Mouse (Mus musculus): Measurements from ENCODE around the gene Rpl3l. TPM values are rescaled to one million over a fixed set of nuclear protein-coding genes. Genes with fewer than 3 reads are reported as not detected.

Gene Rpl3l
- polyA plus RNA-seq, 1 experiment, result 0.21 TPM

DNA sequence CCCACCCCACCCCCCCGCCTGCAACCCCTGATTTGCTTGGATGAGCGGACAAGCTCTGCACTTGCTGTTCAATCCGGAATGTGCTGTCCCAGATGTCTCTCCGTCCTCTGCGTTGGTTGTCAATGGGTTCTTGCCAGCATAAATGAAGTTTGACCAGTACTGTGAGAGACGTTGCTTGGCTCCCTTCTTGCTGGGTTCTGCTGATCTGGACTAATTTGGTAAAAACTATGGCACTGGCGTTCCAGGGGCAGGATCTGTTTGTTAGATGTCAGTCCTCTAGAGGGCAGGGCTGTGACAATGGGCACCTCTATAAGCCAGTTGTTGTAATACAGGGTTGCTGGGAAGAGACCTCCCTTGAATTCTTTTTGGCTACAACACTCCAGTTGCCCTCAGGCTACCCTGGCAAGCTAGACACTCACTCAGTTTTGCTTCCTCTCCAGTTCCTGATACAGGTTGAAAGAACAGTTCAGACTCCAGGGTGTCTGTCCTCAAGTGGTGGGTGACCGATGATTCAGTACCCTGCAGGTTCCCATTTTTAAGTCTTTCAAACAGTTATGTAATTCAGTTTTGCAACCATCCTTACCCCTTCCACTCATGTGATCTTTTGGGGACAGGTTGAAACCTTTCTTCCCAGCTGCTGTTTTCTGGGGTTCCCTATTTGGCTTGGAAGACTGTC is 9.7 kb downstream of the Rpl3l start:
- H3K4me1 ChIP-seq (ENCODE audit: control insufficient read depth, insufficient read depth, low read length), result peaks cover 20% of the 10 kb centered on the region
- no peak overlapping the region for H3K27ac ChIP-seq (ENCODE audit: control insufficient read depth, insufficient read depth, low read depth, low read length)
- TF ChIP-seq CTCF (IDR thresholded peaks at IDR 0.05; ENCODE audit: control insufficient read depth, insufficient read depth, insufficient replicate concordance, low read depth, low read length) (no peak), POLR2A (IDR thresholded peaks at IDR 0.05; ENCODE audit: control insufficient read depth, low read depth, low read length) (no peak)

DNA sequence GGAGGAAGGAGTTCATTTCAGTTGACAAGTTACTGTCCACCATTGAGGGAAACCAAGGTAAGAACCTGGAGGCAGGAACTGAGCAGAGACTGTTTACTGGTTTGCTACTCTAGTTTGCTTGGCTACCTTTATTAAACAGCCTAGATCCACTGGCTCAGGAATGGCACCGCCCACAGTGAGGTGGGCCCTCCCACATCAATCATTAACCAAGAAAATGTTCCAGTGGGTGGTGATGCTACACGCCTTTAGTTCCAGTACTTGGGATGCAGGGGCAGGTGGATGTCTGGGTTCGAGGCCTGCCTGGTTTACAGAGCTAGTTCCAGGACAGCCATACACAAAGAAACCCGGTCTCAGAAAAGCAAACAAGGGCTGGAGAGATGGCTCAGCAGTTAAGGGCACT is 10.6 kb downstream of the Rpl3l start:
- no peaks in the 10 kb centered on the region for H3K27me3 ChIP-seq (ENCODE audit: control insufficient read depth, insufficient read depth, low read length)
- H3K27ac ChIP-seq (ENCODE audit: control insufficient read depth, insufficient read depth, low read depth, low read length), result no peak overlapping the region
- no peak overlapping the region for H3K4me3 ChIP-seq (ENCODE audit: control insufficient read depth, low read depth, low read length)
- H3K36me3 ChIP-seq (ENCODE audit: control insufficient read depth, insufficient read depth, low read length), result no peaks in the 10 kb centered on the region
- peaks cover 20% of the 10 kb centered on the region for H3K4me1 ChIP-seq (ENCODE audit: control insufficient read depth, insufficient read depth, low read length)
- no peak for TF ChIP-seq POLR2A (IDR thresholded peaks at IDR 0.05; ENCODE audit: control insufficient read depth, low read depth, low read length)
- TF ChIP-seq CTCF (IDR thresholded peaks at IDR 0.05; ENCODE audit: control insufficient read depth, insufficient read depth, insufficient replicate concordance, low read depth, low read length), result no peak

More for the DNA sequence above, 9.7 kb downstream of the Rpl3l start:
- H3K36me3 ChIP-seq (ENCODE audit: control insufficient read depth, insufficient read depth, low read length), result no peaks in the 10 kb centered on the region
- H3K27me3 ChIP-seq (ENCODE audit: control insufficient read depth, insufficient read depth, low read length), result no peaks in the 10 kb centered on the region
- peak overlapping the region; percentile 91 for H3K4me3 ChIP-seq (ENCODE audit: control insufficient read depth, low read depth, low read length)

DNA sequence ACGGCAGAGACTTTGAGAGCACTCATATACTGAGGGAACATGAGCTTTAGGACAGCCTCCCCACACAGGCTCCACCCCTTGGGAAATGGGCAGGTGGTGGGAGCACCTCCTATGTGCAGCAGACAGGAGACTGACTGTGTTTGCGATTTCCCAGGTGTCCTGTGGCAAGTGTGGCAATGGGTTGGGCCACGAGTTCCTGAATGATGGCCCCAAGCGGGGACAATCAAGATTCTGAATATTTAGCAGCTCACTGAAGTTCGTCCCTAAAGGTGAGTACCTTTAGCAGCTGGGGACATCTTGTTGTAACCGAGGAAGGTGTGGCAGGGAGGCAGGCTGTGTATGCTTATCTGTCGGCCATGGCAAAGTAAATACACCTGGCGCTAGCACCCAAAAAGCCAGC is 12.3 kb downstream of the Rpl3l start:
- H3K4me1 ChIP-seq (ENCODE audit: control insufficient read depth, insufficient read depth, low read length), result peaks cover 20% of the 10 kb centered on the region
- no peaks in the 10 kb centered on the region for H3K27me3 ChIP-seq (ENCODE audit: control insufficient read depth, insufficient read depth, low read length)
- TF ChIP-seq CTCF (IDR thresholded peaks at IDR 0.05; ENCODE audit: control insufficient read depth, insufficient read depth, insufficient replicate concordance, low read depth, low read length), result no peak
- no peak for TF ChIP-seq POLR2A (IDR thresholded peaks at IDR 0.05; ENCODE audit: control insufficient read depth, low read depth, low read length)
- H3K36me3 ChIP-seq (ENCODE audit: control insufficient read depth, insufficient read depth, low read length), result no peaks in the 10 kb centered on the region
- no peak overlapping the region for H3K4me3 ChIP-seq (ENCODE audit: control insufficient read depth, low read depth, low read length)
- no peak overlapping the region for H3K27ac ChIP-seq (ENCODE audit: control insufficient read depth, insufficient read depth, low read depth, low read length)

DNA sequence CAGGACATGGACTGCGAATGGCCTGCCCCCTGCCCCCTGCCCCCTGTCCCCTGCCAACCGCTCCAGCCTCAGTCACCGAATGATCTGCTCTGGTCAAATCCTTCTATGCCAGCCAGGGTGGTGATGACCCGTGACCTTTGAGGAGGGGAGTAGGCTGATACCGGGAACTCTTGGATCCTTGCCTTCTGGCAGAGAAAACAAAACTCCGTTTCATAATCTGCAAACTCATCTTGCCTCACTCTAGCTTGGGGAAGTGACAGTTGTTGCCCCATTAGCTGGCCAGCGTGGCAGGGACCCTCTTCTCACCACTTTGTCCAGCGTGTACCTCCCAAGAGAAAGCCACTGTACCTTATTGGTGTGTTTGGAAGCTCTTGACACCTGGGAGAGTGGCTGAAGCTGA is 14.7 kb downstream of the Rpl3l start:
- TF ChIP-seq POLR2A (IDR thresholded peaks at IDR 0.05; ENCODE audit: control insufficient read depth, low read depth, low read length), result no peak
- TF ChIP-seq CTCF (IDR thresholded peaks at IDR 0.05; ENCODE audit: control insufficient read depth, insufficient read depth, insufficient replicate concordance, low read depth, low read length), result no peak
- Histone ChIP-seq H3K27ac (ENCODE audit: control insufficient read depth, insufficient read depth, low read depth, low read length) (no peak overlapping the region), H3K27me3 (ENCODE audit: control insufficient read depth, insufficient read depth, low read length) (no peaks in the 10 kb centered on the region), H3K4me1 (ENCODE audit: control insufficient read depth, insufficient read depth, low read length) (0 out of 2 replicates have a peak, but pooled peaks cover under 1% of the 10 kb centered on the region), H3K4me3 (ENCODE audit: control insufficient read depth, low read depth, low read length) (no peak overlapping the region), H3K36me3 (ENCODE audit: control insufficient read depth, insufficient read depth, low read length) (no peaks in the 10 kb centered on the region)

DNA sequence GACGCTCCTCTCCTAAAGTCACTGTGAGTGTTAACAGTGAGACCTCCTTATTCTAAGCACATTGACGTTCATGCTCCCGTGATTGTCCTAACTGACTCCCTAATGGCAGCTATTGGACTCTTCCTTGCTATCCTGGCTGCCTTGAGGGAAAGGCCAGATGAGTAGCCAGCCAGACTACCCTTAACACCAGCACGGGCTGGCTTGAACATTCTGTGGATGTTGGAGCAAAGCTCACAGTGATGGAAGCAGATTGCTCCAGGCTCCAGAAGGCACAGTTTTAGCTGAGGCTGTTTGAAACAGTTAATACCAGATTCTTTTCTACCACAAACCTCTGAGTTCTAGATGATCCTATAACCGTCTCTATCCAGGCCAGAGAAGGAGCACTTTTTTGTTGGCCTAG is 16.3 kb downstream of the Rpl3l start:
- Histone ChIP-seq H3K27ac (ENCODE audit: control insufficient read depth, insufficient read depth, low read depth, low read length) (no peak overlapping the region), H3K4me3 (ENCODE audit: control insufficient read depth, low read depth, low read length) (no peak overlapping the region), H3K4me1 (ENCODE audit: control insufficient read depth, insufficient read depth, low read length) (no peaks in the 10 kb centered on the region), H3K27me3 (ENCODE audit: control insufficient read depth, insufficient read depth, low read length) (no peaks in the 10 kb centered on the region), H3K36me3 (ENCODE audit: control insufficient read depth, insufficient read depth, low read length) (no peaks in the 10 kb centered on the region)
- TF ChIP-seq CTCF (IDR thresholded peaks at IDR 0.05; ENCODE audit: control insufficient read depth, insufficient read depth, insufficient replicate concordance, low read depth, low read length), result no peak
- no peak for TF ChIP-seq POLR2A (IDR thresholded peaks at IDR 0.05; ENCODE audit: control insufficient read depth, low read depth, low read length)

DNA sequence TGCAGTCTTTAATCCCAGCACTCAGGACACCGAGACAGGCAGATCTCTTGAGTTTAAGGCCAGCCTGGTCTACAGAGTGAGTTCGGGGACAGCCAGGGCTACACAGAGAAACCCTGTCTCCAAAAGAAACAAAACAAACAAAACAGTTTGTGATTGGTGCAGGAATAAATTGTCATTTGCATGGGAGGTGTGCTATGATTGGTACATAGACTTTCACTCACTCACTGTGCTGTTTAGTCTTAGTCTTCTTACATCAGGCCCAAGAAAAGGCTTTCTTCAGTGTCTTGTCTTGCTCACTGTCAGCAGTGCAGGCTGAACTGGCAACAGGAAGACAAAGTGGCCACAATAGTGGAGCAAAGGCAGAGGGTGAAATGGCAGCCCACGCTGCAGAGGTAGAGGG is 16.8 kb downstream of the Rpl3l start:
- TF ChIP-seq CTCF (IDR thresholded peaks at IDR 0.05; ENCODE audit: control insufficient read depth, insufficient read depth, insufficient replicate concordance, low read depth, low read length), result no peak
- no peak for TF ChIP-seq POLR2A (IDR thresholded peaks at IDR 0.05; ENCODE audit: control insufficient read depth, low read depth, low read length)
- Histone ChIP-seq H3K27me3 (ENCODE audit: control insufficient read depth, insufficient read depth, low read length) (no peaks in the 10 kb centered on the region), H3K4me3 (ENCODE audit: control insufficient read depth, low read depth, low read length) (no peak overlapping the region)

DNA sequence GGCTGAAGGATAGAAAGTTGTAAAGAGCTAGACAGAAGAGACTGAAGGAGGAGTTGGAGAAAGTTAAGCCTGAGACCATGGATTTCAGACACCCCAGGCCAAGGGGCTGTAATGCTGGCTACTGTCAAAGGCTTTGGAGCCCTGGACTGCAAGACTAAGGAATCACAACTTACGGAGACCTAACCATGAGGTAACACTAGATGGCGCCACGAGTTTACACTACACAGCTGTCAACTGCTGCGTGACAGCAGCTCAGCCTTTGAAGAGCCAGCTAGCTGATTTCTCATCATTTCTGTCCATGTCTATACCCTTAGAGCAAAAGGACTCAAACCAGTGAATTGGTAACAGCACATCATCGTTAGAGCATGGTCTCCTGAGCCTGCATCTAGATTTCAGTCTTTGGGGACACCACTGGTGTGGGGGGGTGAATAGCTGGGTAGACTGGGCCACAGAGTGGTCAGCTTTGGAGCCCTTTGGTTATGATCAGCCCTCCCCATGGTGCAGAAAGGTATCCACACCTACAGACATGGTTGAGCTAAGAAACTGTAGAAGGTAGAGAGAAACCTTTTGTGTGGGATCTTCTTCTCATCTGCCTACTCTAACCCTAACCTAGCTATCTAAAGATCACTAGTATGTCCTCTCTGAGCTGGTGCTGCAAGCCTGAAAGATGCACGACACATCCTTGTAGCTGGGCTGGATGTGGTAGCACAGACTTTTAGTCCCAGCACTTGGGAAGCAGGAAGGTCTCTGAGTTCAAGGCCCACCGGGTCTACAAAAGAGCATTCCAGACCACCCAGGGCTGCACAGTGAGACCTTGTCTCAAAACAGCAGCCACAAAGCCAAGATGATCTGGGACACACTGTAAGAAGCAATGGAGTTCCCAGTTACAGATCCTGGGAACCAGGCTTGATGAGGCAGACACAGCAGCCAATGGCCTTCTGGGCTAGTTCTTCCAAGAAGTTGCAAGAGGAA is 18.2 kb downstream of the Rpl3l start:
- no peaks in the 10 kb centered on the region for H3K4me1 ChIP-seq (ENCODE audit: control insufficient read depth, insufficient read depth, low read length)
- no peaks in the 10 kb centered on the region for H3K36me3 ChIP-seq (ENCODE audit: control insufficient read depth, insufficient read depth, low read length)
- TF ChIP-seq CTCF (IDR thresholded peaks at IDR 0.05; ENCODE audit: control insufficient read depth, insufficient read depth, insufficient replicate concordance, low read depth, low read length) (peak; percentile 72; the same call in 1 of the 2 replicates), POLR2A (IDR thresholded peaks at IDR 0.05; ENCODE audit: control insufficient read depth, low read depth, low read length) (no peak)
- H3K27ac ChIP-seq (ENCODE audit: control insufficient read depth, insufficient read depth, low read depth, low read length), result no peak overlapping the region
- H3K4me3 ChIP-seq (ENCODE audit: control insufficient read depth, low read depth, low read length), result no peak overlapping the region
- H3K27me3 ChIP-seq (ENCODE audit: control insufficient read depth, insufficient read depth, low read length), result no peaks in the 10 kb centered on the region

More for the DNA sequence above, 16.8 kb downstream of the Rpl3l start:
- Histone ChIP-seq H3K4me1 (ENCODE audit: control insufficient read depth, insufficient read depth, low read length) (no peaks in the 10 kb centered on the region), H3K27ac (ENCODE audit: control insufficient read depth, insufficient read depth, low read depth, low read length) (no peak overlapping the region), H3K36me3 (ENCODE audit: control insufficient read depth, insufficient read depth, low read length) (no peaks in the 10 kb centered on the region)

All from testis, adult 2 months (tissue).